Mouse (Mus musculus) heart, adult 2 months (tissue): Measurements from ENCODE around the gene D5Ertd579e.

ENCODE experiments used
- CTCF ChIP-seq: fragments of 200-600 bp; IDR thresholded peaks from 2 replicates; pipeline ENCODE4 v1.8.1; 2022; ENCODE audit warnings: antibody characterized with exemption, mild to moderate bottlenecking, moderate library complexity
- EP300 ChIP-seq: fragments of 200-500 bp; IDR thresholded peaks from 2 replicates; pipeline ENCODE4 v1.6.1; 2011; ENCODE audit warnings: low read depth, low read length, control low read depth; ENCODE audit not compliant: insufficient read depth
- POLR2A ChIP-seq: fragments of 200-500 bp; IDR thresholded peaks from 2 replicates; pipeline ENCODE4 v1.6.1; 2011; ENCODE audit warnings: mild to moderate bottlenecking, low read depth, low read length, control low read depth; ENCODE audit not compliant: insufficient read depth

DNA sequence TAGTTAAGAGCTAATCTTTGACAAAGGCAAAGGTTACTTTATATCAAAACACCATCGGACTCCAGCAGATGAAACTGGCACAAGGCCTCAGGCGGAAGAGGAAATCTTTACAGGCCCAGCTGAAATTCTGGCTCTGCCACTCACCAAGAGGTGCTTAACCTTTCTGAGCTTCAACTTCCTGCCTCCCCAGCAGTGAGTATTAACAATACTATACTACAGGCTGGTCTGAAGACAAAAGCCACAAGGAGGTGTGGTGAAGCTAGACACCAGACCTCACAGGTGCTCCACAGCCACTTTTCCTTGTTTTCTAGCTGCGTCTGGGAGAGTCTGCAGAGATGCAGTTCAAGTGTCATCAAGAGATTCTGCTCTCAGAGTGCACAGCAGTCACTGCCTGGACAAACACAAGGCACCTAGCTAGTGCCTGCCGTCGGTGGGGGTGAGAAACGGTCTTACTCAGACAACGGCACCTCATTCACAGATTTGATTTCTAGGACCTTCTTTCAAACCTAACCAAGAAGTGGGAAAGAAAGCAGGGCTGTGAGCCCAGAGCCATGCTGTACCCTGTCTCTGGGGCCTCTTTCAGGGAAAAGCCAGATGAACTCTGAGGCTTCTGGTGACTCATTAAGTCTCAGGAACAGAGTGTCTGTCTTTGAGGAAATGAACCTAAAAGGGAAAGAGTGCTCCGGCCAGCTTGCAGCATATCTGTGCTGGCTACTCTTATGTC lies 121.5 kb downstream of the D5Ertd579e start:
- TF ChIP-seq CTCF (no peak), EP300 (no peak), POLR2A (no peak)
